Mouse (Mus musculus) MEL (cell line): ENCODE data around the gene Afdn. TPM values are rescaled to one million over a fixed set of nuclear protein-coding genes. Genes with fewer than 3 reads are reported as not detected.

Experiments used
- DNase-seq: peaks from one replicate; pipeline ENCODE4 v3.0.0; 2011; ENCODE audit warnings: low read depth, low spot score
- H3K27ac ChIP-seq: 2 replicates; pipeline ENCODE4 v1.5.1; 2012; ENCODE audit warnings: low read depth, mild to moderate bottlenecking, control low read depth, low read length, moderate library complexity; ENCODE audit not compliant: control insufficient read depth
- H3K27me3 ChIP-seq, 2 experiments: fragments of 150-350 bp in 1 of 2; sonication (generic) in 1 of 2; 2 replicates each; pipeline ENCODE4 v1.6.1; 2012; ENCODE audit warnings: low read length in 2 of 2, mild to moderate bottlenecking in 2 of 2, improper control_type of control experiment in 1 of 2, moderate library complexity in 1 of 2; ENCODE audit not compliant: insufficient read depth in 2 of 2, control insufficient read depth in 1 of 2
- H3K36me3 ChIP-seq, 2 experiments: 2 replicates each; pipeline ENCODE4 v1.6.1; 2012 to 2014; ENCODE audit warnings: low read length in 2 of 2, improper control_type of control experiment in 1 of 2, inconsistent platforms in 1 of 2, mild to moderate bottlenecking in 1 of 2; ENCODE audit not compliant: insufficient read depth in 2 of 2, control insufficient read depth in 1 of 2
- H3K4me1 ChIP-seq, 2 experiments: fragments of 150-350 bp in 1 of 2; sonication (generic) in 1 of 2; 2 replicates each; pipeline ENCODE4 v1.6.1; 2012; ENCODE audit warnings: low read length in 2 of 2, improper control_type of control experiment in 1 of 2, mild to moderate bottlenecking in 1 of 2; ENCODE audit not compliant: insufficient read depth in 2 of 2, control insufficient read depth in 1 of 2
- H3K4me3 ChIP-seq, 2 experiments: fragments of 150-350 bp in 1 of 2; sonication (generic) in 1 of 2; 2 replicates each; pipeline ENCODE4 v1.5.1; 2012; ENCODE audit warnings: low read depth in 2 of 2, low read length in 2 of 2, mild to moderate bottlenecking in 2 of 2, moderate library complexity in 2 of 2, control low read depth in 1 of 2, improper control_type of control experiment in 1 of 2; ENCODE audit not compliant: control insufficient read depth in 1 of 2, insufficient read depth in 1 of 2
- H3K79me2 ChIP-seq: 2 replicates; pipeline ENCODE4 v1.6.1; 2012; ENCODE audit warnings: mild to moderate bottlenecking, low read length, moderate library complexity; ENCODE audit not compliant: control insufficient read depth, poor library complexity, insufficient read depth
- H3K9ac ChIP-seq: 2 replicates; pipeline ENCODE4 v1.6.1; 2012; ENCODE audit warnings: low read depth, mild to moderate bottlenecking, control low read depth, low read length, moderate library complexity; ENCODE audit not compliant: control insufficient read depth, poor library complexity, severe bottlenecking
- H3K9me3 ChIP-seq: fragments of 150-350 bp; sonication (generic); replicated peaks from 2 replicates; pipeline ENCODE4 v1.6.1; 2012; ENCODE audit warnings: mild to moderate bottlenecking, low read length, improper control_type of control experiment, moderate library complexity; ENCODE audit not compliant: insufficient read depth
- BHLHE40 ChIP-seq: IDR thresholded peaks from 2 replicates; pipeline ENCODE4 v1.6.1; 2012; ENCODE audit warnings: low read depth, mild to moderate bottlenecking, inconsistent platforms, low read length, improper control_type of control experiment, borderline replicate concordance
- CHD2 ChIP-seq: IDR thresholded peaks from 2 replicates; pipeline ENCODE4 v1.6.1; 2011; ENCODE audit warnings: low read length, improper control_type of control experiment
- E2F4 ChIP-seq: IDR thresholded peaks from 2 replicates; pipeline ENCODE4 v1.6.1; 2011; ENCODE audit warnings: low read depth, low read length, improper control_type of control experiment, borderline replicate concordance
- ELF1 ChIP-seq: IDR thresholded peaks from 2 replicates; pipeline ENCODE4 v1.6.1; 2014; ENCODE audit warnings: low read depth, mild to moderate bottlenecking, inconsistent platforms, low read length, improper control_type of control experiment, moderate library complexity
- EP300 ChIP-seq, 2 experiments: IDR thresholded peaks; 2 replicates each; pipeline ENCODE4 v1.6.1; 2011; ENCODE audit warnings: improper control_type of control experiment in 2 of 2, low read length in 2 of 2, low read depth in 1 of 2, mild to moderate bottlenecking in 1 of 2
- GATA1 ChIP-seq: IDR thresholded peaks from 2 replicates; pipeline ENCODE4 v1.6.1; 2011; ENCODE audit warnings: low read depth, low read length, improper control_type of control experiment
- HCFC1 ChIP-seq: IDR thresholded peaks from 2 replicates; pipeline ENCODE4 v1.6.1; 2012; ENCODE audit warnings: low read depth, mild to moderate bottlenecking, inconsistent platforms, low read length, improper control_type of control experiment, moderate library complexity
- MAFK ChIP-seq: IDR thresholded peaks from 2 replicates; pipeline ENCODE4 v1.6.1; 2011; ENCODE audit warnings: low read depth, mild to moderate bottlenecking, low read length, improper control_type of control experiment, borderline replicate concordance
- MAX ChIP-seq: IDR thresholded peaks from 2 replicates; pipeline ENCODE4 v1.6.1; 2011; ENCODE audit warnings: low read length, improper control_type of control experiment
- MEF2A ChIP-seq: IDR thresholded peaks from 2 replicates; pipeline ENCODE4 v1.6.1; 2014; ENCODE audit warnings: low read depth, mild to moderate bottlenecking, inconsistent platforms, low read length, improper control_type of control experiment; ENCODE audit not compliant: poor library complexity, insufficient replicate concordance, severe bottlenecking; ENCODE audit errors: extremely low read depth
- MYC ChIP-seq: IDR thresholded peaks from 2 replicates; pipeline ENCODE4 v1.6.1; 2011; ENCODE audit warnings: low read depth, mild to moderate bottlenecking, low read length, improper control_type of control experiment, moderate library complexity
- NELFE ChIP-seq: IDR thresholded peaks from 2 replicates; pipeline ENCODE4 v1.6.1; 2011; ENCODE audit warnings: low read depth, low read length, improper control_type of control experiment
- NRF1 ChIP-seq: IDR thresholded peaks from 2 replicates; pipeline ENCODE4 v1.6.1; 2014; ENCODE audit warnings: low read depth, mild to moderate bottlenecking, inconsistent platforms, low read length, improper control_type of control experiment, moderate library complexity; ENCODE audit not compliant: poor library complexity, insufficient read depth, severe bottlenecking
- POLR2A ChIP-seq, 2 experiments: IDR thresholded peaks; 2 replicates each; pipeline ENCODE4 v1.6.1; 2011 to 2012; ENCODE audit warnings: low read length in 2 of 2, mild to moderate bottlenecking in 2 of 2, control low read depth in 1 of 2, improper control_type of control experiment in 1 of 2, low read depth in 1 of 2, moderate library complexity in 1 of 2; ENCODE audit not compliant: control insufficient read depth in 1 of 2, insufficient read depth in 1 of 2, poor library complexity in 1 of 2
- POLR2AphosphoS5 ChIP-seq: IDR thresholded peaks from 2 replicates; pipeline ENCODE4 v1.6.1; 2012; ENCODE audit warnings: low read depth, borderline replicate concordance, mild to moderate bottlenecking, inconsistent platforms, low read length, moderate library complexity, mixed read lengths
- RAD21 ChIP-seq: IDR thresholded peaks from 2 replicates; pipeline ENCODE4 v1.6.1; 2011; ENCODE audit warnings: mild to moderate bottlenecking, low read depth, low read length, improper control_type of control experiment
- RCOR1 ChIP-seq: IDR thresholded peaks from 2 replicates; pipeline ENCODE4 v1.6.1; 2012; ENCODE audit warnings: low read depth, mild to moderate bottlenecking, inconsistent platforms, low read length, improper control_type of control experiment
- SIN3A ChIP-seq: IDR thresholded peaks from 2 replicates; pipeline ENCODE4 v1.6.1; 2012; ENCODE audit warnings: low read length, improper control_type of control experiment, inconsistent platforms
- TBP ChIP-seq: IDR thresholded peaks from 2 replicates; pipeline ENCODE4 v1.8.0; 2011; ENCODE audit warnings: low read depth, low read length, improper control_type of control experiment
- TCF12 ChIP-seq: IDR thresholded peaks from 2 replicates; pipeline ENCODE4 v1.6.1; 2014; ENCODE audit warnings: low read depth, mild to moderate bottlenecking, inconsistent platforms, low read length, improper control_type of control experiment, moderate library complexity
- USF1 ChIP-seq: IDR thresholded peaks from 2 replicates; pipeline ENCODE4 v1.6.1; 2014; ENCODE audit warnings: low read depth, mild to moderate bottlenecking, inconsistent platforms, low read length, improper control_type of control experiment, moderate library complexity
- USF2 ChIP-seq, 2 experiments: IDR thresholded peaks; 2 replicates each; pipeline ENCODE4 v1.6.1; 2011 to 2012; ENCODE audit warnings: improper control_type of control experiment in 2 of 2, low read length in 2 of 2, borderline replicate concordance in 1 of 2, inconsistent platforms in 1 of 2, low read depth in 1 of 2, mild to moderate bottlenecking in 1 of 2; ENCODE audit not compliant: insufficient read depth in 1 of 2
- ZKSCAN1 ChIP-seq: IDR thresholded peaks from 2 replicates; pipeline ENCODE4 v1.6.1; 2012; ENCODE audit warnings: low read depth, mild to moderate bottlenecking, inconsistent platforms, low read length, improper control_type of control experiment, moderate library complexity
- ZMIZ1 ChIP-seq: IDR thresholded peaks from 2 replicates; pipeline ENCODE4 v1.6.1; 2012; ENCODE audit warnings: low read depth, mild to moderate bottlenecking, inconsistent platforms, low read length, improper control_type of control experiment, moderate library complexity
- polyA plus RNA-seq, 2 experiments: library from polyadenylated mRNA; stranded (reverse) in 1 of 2; unstranded in 1 of 2; fragments of >175 nt in 1 of 2; fragments of >200 nt in 1 of 2; gene quantifications; 2 replicates each; pipeline versions ENCODE4 v1.2.1 to v1.2.4; 2012; ENCODE audit warnings: low replicate concordance in 2 of 2, low read depth in 1 of 2; ENCODE audit not compliant: insufficient read length in 2 of 2, insufficient read depth in 1 of 2, missing spikeins in 1 of 2
- total RNA-seq: library from RNA; depleted of rRNA; stranded (reverse); fragments of 300-350 nt; gene quantifications from 2 replicates; pipeline ENCODE4 v1.2.3, GENCODE M21; 2012

The Afdn gene
- total and polyA plus RNA-seq, 3 experiments, result 0.39 TPM; not detected in 1

GRCm38 (mm10) chr17:13907681-13908080 lies 147.3 kb downstream of the Afdn start:
- no peak for DNase-seq
- no peak overlapping the region for H3K9ac ChIP-seq
- no peaks in the 10 kb centered on the region for H3K9me3 ChIP-seq
- no peak overlapping the region for H3K27ac ChIP-seq
- no peak for TF ChIP-seq BHLHE40
- TF ChIP-seq ZKSCAN1, result no peak
- TF ChIP-seq ELF1, result no peak
- no peak for TF ChIP-seq EP300 (IDR thresholded peaks at IDR 0.05; ENCODE audit: low read depth in 1 of 2, low read length in 2 of 2)
- TF ChIP-seq NELFE, result no peak
- no peak for TF ChIP-seq POLR2A (IDR thresholded peaks at IDR 0.05; ENCODE audit: control insufficient read depth in 1 of 2, insufficient read depth in 1 of 2, low read depth in 1 of 2, low read length in 2 of 2, poor library complexity in 1 of 2)
- no peak for TF ChIP-seq NRF1
- no peak for TF ChIP-seq USF1
- TF ChIP-seq RCOR1, result no peak
- no peak for TF ChIP-seq MAX
- TF ChIP-seq POLR2AphosphoS5, result no peak
- TF ChIP-seq, all 39 proteins: peak for 0
- Histone ChIP-seq H3K27me3 (no peaks in the 10 kb centered on the region), H3K4me3 (no peak overlapping the region), H3K4me1 (no peaks in the 10 kb centered on the region), H3K79me2 (no peaks in the 10 kb centered on the region), H3K36me3 (no peaks in the 10 kb centered on the region)

- Histone ChIP-seq H3K27ac (no peak overlapping the region), H3K36me3 (no peaks in the 10 kb centered on the region), H3K4me3 (no peak overlapping the region), H3K9me3 (no peaks in the 10 kb centered on the region), H3K9ac (no peak overlapping the region), H3K4me1 (no peaks in the 10 kb centered on the region), H3K27me3 (no peaks in the 10 kb centered on the region), H3K79me2 (no peaks in the 10 kb centered on the region)
- TF ChIP-seq MAFK (no peak), HCFC1 (no peak), E2F4 (no peak), USF2 (IDR thresholded peaks at IDR 0.05; ENCODE audit: borderline replicate concordance in 1 of 2, insufficient read depth in 1 of 2, low read depth in 1 of 2, low read length in 2 of 2) (no peak)
- DNase-seq, result no peak
Measured at GRCm38 (mm10) chr17:13913951-13914350, 153.6 kb downstream of the Afdn start.

- H3K27ac ChIP-seq, result no peak overlapping the region
- H3K4me1 ChIP-seq, result no peaks in the 10 kb centered on the region
- H3K9me3 ChIP-seq, result no peaks in the 10 kb centered on the region
- no peaks in the 10 kb centered on the region for H3K27me3 ChIP-seq
- TF ChIP-seq POLR2AphosphoS5 (no peak), MYC (no peak), MEF2A (no peak), TBP (no peak), CHD2 (no peak), NRF1 (no peak), MAX (no peak), POLR2A (IDR thresholded peaks at IDR 0.05; ENCODE audit: control insufficient read depth in 1 of 2, insufficient read depth in 1 of 2, low read depth in 1 of 2, low read length in 2 of 2, poor library complexity in 1 of 2) (no peak), RAD21 (no peak), GATA1 (no peak), SIN3A (no peak), NELFE (no peak), BHLHE40 (no peak), ELF1 (no peak), ZMIZ1 (no peak), MAFK (no peak), TCF12 (no peak)
- no peaks in the 10 kb centered on the region for H3K79me2 ChIP-seq
- DNase-seq, result no peak
- H3K36me3 ChIP-seq, result no peaks in the 10 kb centered on the region
- no peak overlapping the region for H3K9ac ChIP-seq
- H3K4me3 ChIP-seq, result no peak overlapping the region
Measured at GRCm38 (mm10) chr17:13914531-13914930, 154.2 kb downstream of the Afdn start.
